Mouse (Mus musculus) liver, embryonic 13.5 days (tissue): Measurements from ENCODE around the gene Arl10. TPM values are rescaled to one million over a fixed set of nuclear protein-coding genes. Genes with fewer than 3 reads are reported as not detected.

Source experiments
- ATAC-seq: fragments of 200-750 bp; cut with Nextera tagmentation; 2 replicates; pipeline ENCODE4 v1.8.0; 2017; ENCODE audit warnings: low read depth, mild to moderate bottlenecking, moderate number of reproducible peaks, moderate library complexity
- DNase-seq: peaks from one replicate; pipeline ENCODE4 v3.0.0; 2022
- H3K27ac ChIP-seq: fragments of 300-500 bp; sonication (generic); 2 replicates; pipeline ENCODE4 v1.5.1; 2015; ENCODE audit warnings: moderate library complexity, mild to moderate bottlenecking, inconsistent platforms
- H3K27me3 ChIP-seq: fragments of 300-500 bp; sonication (generic); 2 replicates; pipeline ENCODE4 v1.6.1; 2015; ENCODE audit warnings: mild to moderate bottlenecking, inconsistent platforms
- H3K36me3 ChIP-seq: fragments of 300-500 bp; sonication (generic); 2 replicates; pipeline ENCODE4 v1.6.1; 2015; ENCODE audit warnings: mild to moderate bottlenecking, inconsistent platforms
- H3K4me1 ChIP-seq: fragments of 300-500 bp; sonication (generic); replicated peaks from 2 replicates; pipeline ENCODE4 v1.6.1; 2015; ENCODE audit warnings: inconsistent platforms
- H3K4me2 ChIP-seq: fragments of 300-500 bp; sonication (generic); 2 replicates; pipeline ENCODE4 v1.6.1; 2015; ENCODE audit warnings: inconsistent platforms, mild to moderate bottlenecking, moderate library complexity
- H3K4me3 ChIP-seq: fragments of 300-500 bp; sonication (generic); replicated peaks from 2 replicates; pipeline ENCODE4 v1.5.1; 2015; ENCODE audit warnings: mild to moderate bottlenecking, inconsistent platforms
- H3K9ac ChIP-seq: fragments of 300-500 bp; sonication (generic); 2 replicates; pipeline ENCODE4 v1.6.1; 2015; ENCODE audit warnings: mild to moderate bottlenecking, inconsistent platforms
- H3K9me3 ChIP-seq: fragments of 300-500 bp; sonication (generic); replicated peaks from 2 replicates; pipeline ENCODE4 v1.6.1; 2016; ENCODE audit warnings: inconsistent platforms
- WGBS: fragments of 180-500 bp; shearing (Covaris S2); methylation state at CpG from one replicate; pipeline ENCODE4 v1.1.7; 2015; ENCODE audit not compliant: insufficient replicate concordance; 5-methylcytosine and 5-hydroxymethylcytosine counted together
- polyA plus RNA-seq: library from polyadenylated mRNA; unstranded; fragments of >200 nt; fragmentation: Nextera tagmentation; extraction: Ambion mirVana; gene quantifications from 2 replicates; pipeline ENCODE4 v1.2.1, GENCODE M21; 2015

The Arl10 gene
- polyA plus RNA-seq, 1 experiment from 2014 or later: 9.0 TPM

- ATAC-seq (peak; percentile 92), DNase-seq (peak; percentile 91)
- no peaks in the 10 kb centered on the region for H3K27me3 ChIP-seq
- H3K4me1 ChIP-seq: peaks cover 46% of the 10 kb centered on the region
- H3K4me3 ChIP-seq: peak within 1 kb of the TSS; percentile 99
- peak within 1 kb of the TSS; percentile 80 for H3K4me2 ChIP-seq
- WGBS: 0% methylated on average over 27 of the region's 27 CpGs
- peak within 1 kb of the TSS; percentile 99 for H3K9ac ChIP-seq
- peak within 1 kb of the TSS; percentile 85 for H3K27ac ChIP-seq
- no peaks in the 10 kb centered on the region for H3K9me3 ChIP-seq
- peaks cover 29% of the 10 kb centered on the region for H3K36me3 ChIP-seq
Observed at GRCm38 (mm10) chr13:54565201-54565581, 9.6 kb upstream of the Arl10 start, which contains the start of gene 4833439L19Rik. Gene 4833439L19Rik (minus strand): TSS chr13:54565435.

DNA sequence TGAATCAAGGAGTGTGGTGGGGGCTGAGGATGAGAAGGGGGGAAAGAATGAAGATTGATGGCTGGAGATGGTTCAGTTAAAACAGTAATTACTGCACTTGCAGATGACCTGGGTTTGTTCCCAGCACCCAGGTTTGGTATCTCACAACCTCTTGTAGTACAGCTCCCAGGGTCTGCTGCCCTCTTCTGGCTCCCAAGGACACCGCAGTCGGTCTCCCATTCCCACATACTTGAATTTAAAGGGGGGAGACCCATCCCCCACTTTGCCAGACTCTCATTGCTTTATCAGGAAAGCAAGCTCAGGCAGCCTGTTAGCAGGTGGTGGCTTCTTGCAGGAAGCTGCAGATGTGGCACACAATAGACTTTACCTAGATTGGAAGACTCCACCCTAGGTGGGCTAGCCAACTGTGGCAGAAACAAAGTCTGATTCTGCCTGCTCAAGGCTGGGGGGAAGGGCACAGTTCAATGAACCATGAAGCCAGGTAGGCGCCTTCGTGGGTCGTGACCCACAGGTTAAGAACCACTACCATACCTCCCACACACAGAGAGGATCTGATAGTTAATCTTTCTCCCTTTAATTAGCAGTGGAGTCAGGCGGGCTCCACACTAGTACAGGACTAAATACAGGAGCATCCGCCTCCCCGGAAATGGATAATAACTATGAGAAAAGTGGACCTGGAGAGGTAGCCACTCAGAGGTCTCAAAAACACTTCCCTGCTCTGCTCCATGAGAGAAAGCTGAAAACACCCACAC lies 9.0 kb upstream of the Arl10 start:
- H3K36me3 ChIP-seq: peaks cover 24% of the 10 kb centered on the region
- H3K27ac ChIP-seq: peak overlapping the region; percentile 85
- WGBS: 39% methylated on average over 8 of the region's 8 CpGs
- peaks cover 46% of the 10 kb centered on the region for H3K4me1 ChIP-seq
- ATAC-seq (peak; percentile 55), DNase-seq (peak; percentile 50)
- no peaks in the 10 kb centered on the region for H3K9me3 ChIP-seq
- no peaks in the 10 kb centered on the region for H3K27me3 ChIP-seq
- peak overlapping the region; percentile 80 for H3K4me2 ChIP-seq
- H3K4me3 ChIP-seq: peak overlapping the region; percentile 99
- peak overlapping the region; percentile 99 for H3K9ac ChIP-seq

- 36% methylated on average over 5 of the region's 5 CpGs for WGBS
- DNase-seq (no peak), ATAC-seq (no peak)
- H3K27ac ChIP-seq: no peak overlapping the region
- no peaks in the 10 kb centered on the region for H3K36me3 ChIP-seq
- no peaks in the 10 kb centered on the region for H3K9me3 ChIP-seq
- H3K4me1 ChIP-seq: peaks cover 37% of the 10 kb centered on the region
- H3K4me2 ChIP-seq: no peak overlapping the region
- no peak overlapping the region for H3K4me3 ChIP-seq
- no peaks in the 10 kb centered on the region for H3K27me3 ChIP-seq
- H3K9ac ChIP-seq: no peak overlapping the region
Observed at GRCm38 (mm10) chr13:54568380-54568779, 6.4 kb upstream of the Arl10 start.

DNA sequence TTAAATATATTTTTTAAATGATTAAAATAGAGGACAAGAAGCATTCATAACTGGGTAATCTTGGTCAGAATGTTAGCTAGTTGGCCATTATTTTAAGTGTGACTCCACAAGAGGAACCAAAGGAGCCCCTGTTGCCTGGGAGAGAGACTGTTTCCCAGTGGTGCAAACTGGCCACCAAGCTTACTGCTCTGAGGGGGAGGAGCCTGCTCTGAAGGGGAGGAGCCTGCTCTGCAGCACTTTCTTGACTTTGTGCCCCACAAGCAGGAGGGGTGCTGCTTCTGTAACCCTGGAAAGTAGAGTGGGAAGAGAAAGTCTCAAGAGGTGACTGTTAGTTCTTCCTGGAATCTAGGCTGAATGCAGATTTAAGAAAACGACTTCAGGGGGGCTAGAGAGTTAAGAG lies 5.5 kb upstream of the Arl10 start:
- Histone ChIP-seq H3K4me1 (peaks cover 36% of the 10 kb centered on the region), H3K4me3 (no peak overlapping the region), H3K36me3 (no peaks in the 10 kb centered on the region), H3K9ac (no peak overlapping the region), H3K27me3 (no peaks in the 10 kb centered on the region), H3K27ac (no peak overlapping the region), H3K9me3 (no peaks in the 10 kb centered on the region), H3K4me2 (no peak overlapping the region)
- DNase-seq: no peak
- 46% methylated on average over 1 of the region's 1 CpGs for WGBS
- ATAC-seq: no peak

DNA sequence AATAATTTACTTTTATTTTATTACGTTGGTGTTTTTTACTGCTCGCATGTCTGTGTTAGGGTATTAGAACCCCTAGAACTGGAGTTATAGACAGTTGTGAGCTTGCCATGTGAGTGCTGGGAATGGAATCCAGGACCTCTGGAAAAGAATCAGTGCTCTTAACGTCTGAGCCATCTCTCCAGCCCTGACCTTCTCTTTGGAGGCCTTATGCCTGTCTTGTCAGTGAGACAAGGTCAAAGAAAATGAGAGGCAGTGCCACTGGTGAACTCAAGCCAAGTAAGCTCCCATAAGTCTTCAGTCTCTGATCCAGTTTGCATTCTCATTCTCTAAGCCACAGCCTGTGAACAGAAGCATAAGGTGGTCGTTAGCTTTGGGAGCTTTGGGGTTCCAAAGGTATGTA lies 4.1 kb upstream of the Arl10 start:
- no peak overlapping the region for H3K4me2 ChIP-seq
- DNase-seq: no peak
- 69% methylated on average over 4 of the region's 4 CpGs for WGBS
- no peaks in the 10 kb centered on the region for H3K36me3 ChIP-seq
- ATAC-seq: no peak
- H3K4me1 ChIP-seq: peaks cover 41% of the 10 kb centered on the region
- H3K27me3 ChIP-seq: no peaks in the 10 kb centered on the region
- H3K9ac ChIP-seq: no peak overlapping the region
- H3K9me3 ChIP-seq: no peaks in the 10 kb centered on the region
- H3K4me3 ChIP-seq: no peak overlapping the region
- no peak overlapping the region for H3K27ac ChIP-seq

GRCm38 (mm10) chr13:54571637-54572036 lies 3.2 kb upstream of the Arl10 start:
- H3K4me2 ChIP-seq: no peak overlapping the region
- no peak for DNase-seq
- H3K4me1 ChIP-seq: peaks cover 41% of the 10 kb centered on the region
- no peak overlapping the region for H3K4me3 ChIP-seq
- no peak overlapping the region for H3K9ac ChIP-seq
- 54% methylated on average over 2 of the region's 2 CpGs for WGBS
- no peak for ATAC-seq
- H3K36me3 ChIP-seq: no peaks in the 10 kb centered on the region
- H3K9me3 ChIP-seq: no peaks in the 10 kb centered on the region
- no peaks in the 10 kb centered on the region for H3K27me3 ChIP-seq
- no peak overlapping the region for H3K27ac ChIP-seq

DNA sequence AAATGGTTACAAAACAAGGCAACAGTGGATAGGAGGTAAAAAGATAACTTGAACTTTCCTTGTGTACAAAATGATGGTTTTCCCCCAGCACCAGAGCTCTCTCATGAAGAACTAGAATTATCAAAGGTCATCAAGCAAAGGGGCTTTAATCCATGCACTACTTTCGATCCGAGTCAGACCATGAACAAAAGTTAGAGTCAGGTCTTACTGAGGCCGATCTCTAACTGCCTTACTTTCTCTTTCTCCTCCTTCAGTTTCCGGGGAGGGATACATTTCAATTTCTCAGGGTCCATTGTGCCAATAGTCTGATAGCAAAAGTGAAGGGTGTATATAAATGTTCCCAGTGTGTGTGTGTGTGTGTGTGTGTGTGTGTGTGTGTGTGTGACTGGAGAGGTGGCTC lies 2.2 kb upstream of the Arl10 start:
- WGBS: 72% methylated on average over 4 of the region's 4 CpGs
- Histone ChIP-seq H3K27me3 (no peaks in the 10 kb centered on the region), H3K9ac (no peak overlapping the region), H3K4me2 (no peak overlapping the region), H3K4me3 (no peak overlapping the region), H3K27ac (no peak overlapping the region), H3K36me3 (0 out of 2 replicates have a peak, but pooled peaks cover 3% of the 10 kb centered on the region), H3K4me1 (peaks cover 44% of the 10 kb centered on the region), H3K9me3 (no peaks in the 10 kb centered on the region)
- no peak for ATAC-seq
- DNase-seq: no peak

DNA sequence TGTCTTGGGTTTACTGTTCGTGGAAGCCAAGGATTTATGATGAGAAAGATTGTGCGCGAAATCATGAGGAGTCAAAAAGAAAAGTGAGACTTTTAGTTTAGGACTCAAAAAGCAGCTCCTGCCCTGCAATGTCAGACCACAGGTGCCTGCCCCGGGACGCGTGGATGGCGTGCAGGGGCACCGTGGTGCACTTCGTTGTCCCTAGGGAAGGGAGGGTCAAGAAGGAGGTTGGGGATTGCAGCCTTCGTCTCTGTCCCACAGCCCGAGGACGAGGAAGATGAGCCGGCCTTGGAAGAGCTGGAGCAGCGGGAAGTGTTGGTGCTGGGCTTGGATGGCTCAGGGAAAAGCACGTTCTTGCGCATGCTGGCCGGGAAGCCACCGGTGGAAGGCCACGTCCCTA lies 674 bp downstream of the Arl10 start:
- WGBS: 5% methylated on average over 19 of the region's 19 CpGs
- H3K4me3 ChIP-seq: peak overlapping the region; percentile 71
- DNase-seq (no peak), ATAC-seq (no peak)
- H3K36me3 ChIP-seq: peaks cover 13% of the 10 kb centered on the region
- H3K9ac ChIP-seq: peak overlapping the region; percentile 75
- H3K27ac ChIP-seq: peak overlapping the region; percentile 31
- peak overlapping the region; percentile 83 for H3K4me2 ChIP-seq
- H3K4me1 ChIP-seq: peaks cover 43% of the 10 kb centered on the region
- H3K9me3 ChIP-seq: no peaks in the 10 kb centered on the region
- H3K27me3 ChIP-seq: no peaks in the 10 kb centered on the region

DNA sequence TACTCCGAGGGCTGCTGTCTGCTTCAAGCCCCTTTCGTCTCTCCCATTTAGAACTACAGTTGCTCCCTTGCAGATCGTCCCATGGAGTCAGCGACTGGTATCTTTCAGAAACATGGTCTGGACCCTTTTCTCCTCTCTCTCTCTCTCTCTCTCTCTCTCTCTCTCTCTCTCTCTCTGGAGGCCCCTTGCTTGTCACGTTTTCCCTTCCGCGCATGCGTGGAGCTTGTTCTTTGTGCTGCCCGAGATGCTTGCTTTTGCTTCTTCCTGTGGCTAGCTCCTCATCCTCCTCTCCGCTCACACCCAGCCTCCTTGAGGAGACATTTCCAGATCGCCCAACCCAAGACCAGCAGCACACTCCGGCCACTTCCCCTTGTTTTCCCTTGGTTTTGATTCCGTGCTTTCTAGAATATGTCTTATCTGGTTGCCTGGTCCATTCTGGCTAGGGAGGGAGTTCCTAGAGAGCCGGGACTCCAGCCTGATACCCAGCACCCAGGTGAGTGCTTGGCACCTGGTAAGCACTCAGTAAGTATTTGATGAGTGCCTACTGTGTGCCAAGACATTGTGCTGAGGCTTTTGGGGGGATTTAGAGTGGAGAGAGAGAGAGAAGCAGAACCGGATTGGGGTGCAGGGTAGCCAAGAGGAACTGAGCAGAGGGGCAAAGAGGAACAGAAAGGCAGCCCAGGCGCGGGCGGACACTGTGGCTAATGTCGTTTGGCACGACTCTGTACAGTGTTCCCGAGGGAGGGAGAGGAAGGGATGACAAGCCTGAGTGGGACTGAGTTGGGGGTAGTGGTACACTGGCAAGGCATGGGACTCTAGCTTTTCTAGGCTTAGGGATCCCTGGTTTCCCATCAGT lies 3.1 kb downstream of the Arl10 start:
- 63% methylated on average over 21 of the region's 21 CpGs for WGBS
- Histone ChIP-seq H3K36me3 (peaks cover 32% of the 10 kb centered on the region), H3K4me1 (peaks cover 43% of the 10 kb centered on the region), H3K27me3 (no peaks in the 10 kb centered on the region), H3K27ac (no peak overlapping the region), H3K9ac (no peak overlapping the region), H3K9me3 (no peaks in the 10 kb centered on the region), H3K4me3 (no peak overlapping the region), H3K4me2 (no peak overlapping the region)
- DNase-seq: no peak
- no peak for ATAC-seq

- ATAC-seq (no peak), DNase-seq (no peak)
- H3K4me3 ChIP-seq: no peak overlapping the region
- H3K4me1 ChIP-seq: peaks cover 16% of the 10 kb centered on the region
- H3K4me2 ChIP-seq: no peak overlapping the region
- WGBS: 66% methylated on average over 2 of the region's 2 CpGs
- H3K9me3 ChIP-seq: no peaks in the 10 kb centered on the region
- no peak overlapping the region for H3K27ac ChIP-seq
- H3K36me3 ChIP-seq: peaks cover 67% of the 10 kb centered on the region
- H3K9ac ChIP-seq: no peak overlapping the region
- no peaks in the 10 kb centered on the region for H3K27me3 ChIP-seq
Observed at GRCm38 (mm10) chr13:54581385-54581784, 6.6 kb downstream of the Arl10 start.

DNA sequence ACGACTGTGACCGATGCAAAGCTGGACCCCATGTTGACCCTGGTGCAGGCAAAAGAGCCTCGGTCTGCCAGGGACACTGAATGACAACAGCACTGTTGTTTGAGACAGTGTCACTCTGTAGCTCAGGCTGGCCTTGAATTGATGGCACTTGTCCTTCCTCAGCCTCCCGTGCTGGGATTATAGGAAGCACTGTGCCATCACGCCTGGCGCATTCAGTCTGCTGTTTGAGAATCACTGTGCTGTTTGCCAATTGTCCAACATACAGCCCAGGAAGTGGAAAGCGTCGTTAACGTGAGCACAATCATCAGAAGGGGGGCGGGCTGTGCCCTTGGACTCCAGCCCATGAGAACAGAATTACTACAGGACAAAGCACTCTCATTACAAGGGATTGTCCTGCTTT lies 7.3 kb downstream of the Arl10 start:
- Histone ChIP-seq H3K9me3 (no peaks in the 10 kb centered on the region), H3K27ac (no peak overlapping the region), H3K36me3 (peaks cover 71% of the 10 kb centered on the region), H3K27me3 (no peaks in the 10 kb centered on the region), H3K4me2 (no peak overlapping the region), H3K9ac (no peak overlapping the region), H3K4me1 (peaks cover 10% of the 10 kb centered on the region), H3K4me3 (no peak overlapping the region)
- no peak for ATAC-seq
- no peak for DNase-seq
- 73% methylated on average over 10 of the region's 10 CpGs for WGBS
